Mouse (Mus musculus) ES-CJ7 (cell line): ENCODE data around the gene Tlcd2.

ENCODE experiments used
- DNase-seq: peaks from one replicate; pipeline ENCODE4 v3.0.0; 2011; ENCODE audit warnings: low read depth, low spot score

Gene Tlcd2

GRCm38 (mm10) chr11:75466731-75467505 lies 5.4 kb downstream of the Tlcd2 start:
- DNase-seq: no peak

GRCm38 (mm10) chr11:75467512-75468215 lies 6.1 kb downstream of the Tlcd2 start:
- peak; percentile 77 for DNase-seq

- no peak for DNase-seq
These were observed 6.9 kb downstream of the Tlcd2 start for GRCm38 (mm10) chr11:75468410-75468809.

GRCm38 (mm10) chr11:75469261-75469660 lies 7.7 kb downstream of the Tlcd2 start:
- no peak for DNase-seq

GRCm38 (mm10) chr11:75470675-75471074 lies 9.2 kb downstream of the Tlcd2 start:
- DNase-seq: no peak

GRCm38 (mm10) chr11:75472469-75473081 lies 11.1 kb downstream of the Tlcd2 start:
- DNase-seq: no peak

GRCm38 (mm10) chr11:75473376-75473775 lies 11.9 kb downstream of the Tlcd2 start:
- DNase-seq: peak; percentile 73

GRCm38 (mm10) chr11:75486192-75486591 lies 24.7 kb downstream of the Tlcd2 start:
- DNase-seq: no peak

GRCm38 (mm10) chr11:75486601-75487285 lies 25.2 kb downstream of the Tlcd2 start, which contains the start of gene Prpf8:
Gene Prpf8, plus strand, starts transcription at chr11:75486816.
- DNase-seq: peak; percentile 98

GRCm38 (mm10) chr11:75487496-75487895 lies 26.0 kb downstream of the Tlcd2 start:
- DNase-seq: no peak

GRCm38 (mm10) chr11:75494296-75495049 lies 33.0 kb downstream of the Tlcd2 start:
- no peak for DNase-seq

- no peak for DNase-seq
These were observed 36.6 kb downstream of the Tlcd2 start for GRCm38 (mm10) chr11:75498126-75498525.

GRCm38 (mm10) chr11:75508162-75508561 lies 46.6 kb downstream of the Tlcd2 start:
- DNase-seq: no peak

- no peak for DNase-seq
These were observed 47.4 kb downstream of the Tlcd2 start for GRCm38 (mm10) chr11:75508904-75509303.

- DNase-seq: peak; percentile 69
These were observed 48.5 kb downstream of the Tlcd2 start, which contains the start of gene Rilp for GRCm38 (mm10) chr11:75509741-75510626. Gene Rilp, plus strand, starts transcription at chr11:75510094.

GRCm38 (mm10) chr11:75510627-75510993 lies 49.1 kb downstream of the Tlcd2 start:
- DNase-seq: peak; percentile 91

- DNase-seq: no peak
These were observed 49.7 kb downstream of the Tlcd2 start for GRCm38 (mm10) chr11:75511213-75511612.

GRCm38 (mm10) chr11:75512301-75513018 lies 50.9 kb downstream of the Tlcd2 start:
- no peak for DNase-seq

GRCm38 (mm10) chr11:75513336-75513735 lies 51.8 kb downstream of the Tlcd2 start, which contains the start of gene Scarf1:
Gene Scarf1, plus strand, starts transcription at chr11:75513540.
- DNase-seq: no peak
